Mouse (Mus musculus) lung, postnatal 0 days (tissue): ENCODE data around the gene Arhgap29.

ENCODE experiments used
- CTCF ChIP-seq: IDR thresholded peaks from 2 replicates; pipeline ENCODE4 v1.5.1; 2016; ENCODE audit warnings: antibody characterized with exemption, mild to moderate bottlenecking
- EP300 ChIP-seq: IDR thresholded peaks from 2 replicates; pipeline ENCODE4 v1.6.1; 2016; ENCODE audit warnings: antibody characterized with exemption, mild to moderate bottlenecking, control low read depth

GRCm38 (mm10) chr3:122009818-122010217 is 57.5 kb downstream of the Arhgap29 start:
- no peak for TF ChIP-seq CTCF
- TF ChIP-seq EP300: no peak
